Mouse (Mus musculus) inflammation-experienced regulatory T-cells, adult 6 months (primary cell): ENCODE measurements around the gene Dennd6b. TPM values are rescaled to one million over a fixed set of nuclear protein-coding genes. Genes with fewer than 3 reads are reported as not detected.

Source experiments
- ATAC-seq: one replicate; pipeline ENCODE4 v1.8.0; 2017
- polyA plus RNA-seq, 3 experiments: library from polyadenylated mRNA; unstranded; fragments of 100-300 nt; shearing (Covaris generic); gene quantifications; one replicate each; pipeline ENCODE4 v1.2.1; 2017

The Dennd6b gene
- polyA plus RNA-seq, 3 experiments from 2014 or later: 3.4 to 16.7 (median 13.6) TPM

DNA sequence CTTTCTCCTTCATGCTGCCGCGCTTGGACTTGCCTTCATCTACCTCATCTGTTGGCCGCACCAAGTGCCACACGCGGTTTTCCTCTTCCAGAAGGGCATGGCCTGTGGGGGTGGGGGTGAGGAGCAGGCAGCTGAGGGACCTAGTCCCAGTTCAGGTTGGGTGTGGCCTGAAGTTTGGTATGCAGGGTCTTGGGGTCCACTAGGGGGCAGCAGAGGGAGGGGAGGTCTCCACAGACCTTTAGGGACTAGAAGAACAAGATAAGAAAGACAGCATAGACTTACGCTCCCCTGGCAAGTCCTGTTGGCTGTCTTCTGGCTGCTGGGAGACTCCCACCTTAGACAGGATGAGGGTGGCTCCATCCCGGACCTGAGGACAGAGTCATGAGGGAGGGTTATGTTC lies 38.3 kb downstream of the Dennd6b start:
- ATAC-seq: peak; percentile 68

DNA sequence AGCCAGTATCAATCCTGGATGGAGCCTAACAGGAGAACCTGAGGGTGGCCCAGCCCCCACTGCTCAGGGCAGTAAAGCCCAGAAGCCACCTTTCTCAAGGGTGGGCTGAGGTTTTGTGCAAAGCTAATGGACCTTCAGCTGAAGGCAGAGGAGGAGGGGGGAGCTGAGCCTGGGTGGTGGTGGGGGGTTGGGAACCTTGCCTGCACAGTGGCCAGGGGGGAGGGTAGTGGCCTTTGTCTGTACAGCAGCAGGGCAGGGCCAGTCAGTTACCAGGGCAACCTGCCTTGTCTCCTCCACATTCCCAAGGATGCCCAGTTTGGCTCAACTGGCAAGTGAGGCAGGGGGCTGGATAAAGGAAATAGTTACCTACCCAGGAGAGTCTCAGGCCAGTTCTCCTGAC lies 44.0 kb downstream of the Dennd6b start:
- no peak for ATAC-seq

DNA sequence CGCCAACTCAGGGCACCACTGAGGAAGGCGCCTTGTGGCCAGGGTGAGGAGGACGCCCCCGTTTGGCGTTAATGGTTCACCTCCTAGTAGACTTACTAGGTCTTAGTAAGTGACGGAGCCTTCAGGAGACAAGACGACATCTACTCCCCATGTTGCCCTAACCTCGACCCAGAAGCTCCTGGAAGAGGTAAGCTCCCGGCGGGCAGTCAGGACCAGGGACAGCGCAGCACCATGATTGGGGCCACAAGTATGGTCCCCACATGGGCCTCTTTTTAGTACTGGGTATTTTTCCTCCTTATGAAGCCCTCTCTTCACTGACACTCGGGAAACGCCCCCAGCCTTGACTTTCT lies 46.3 kb downstream of the Dennd6b start:
- peak; percentile 20 for ATAC-seq

DNA sequence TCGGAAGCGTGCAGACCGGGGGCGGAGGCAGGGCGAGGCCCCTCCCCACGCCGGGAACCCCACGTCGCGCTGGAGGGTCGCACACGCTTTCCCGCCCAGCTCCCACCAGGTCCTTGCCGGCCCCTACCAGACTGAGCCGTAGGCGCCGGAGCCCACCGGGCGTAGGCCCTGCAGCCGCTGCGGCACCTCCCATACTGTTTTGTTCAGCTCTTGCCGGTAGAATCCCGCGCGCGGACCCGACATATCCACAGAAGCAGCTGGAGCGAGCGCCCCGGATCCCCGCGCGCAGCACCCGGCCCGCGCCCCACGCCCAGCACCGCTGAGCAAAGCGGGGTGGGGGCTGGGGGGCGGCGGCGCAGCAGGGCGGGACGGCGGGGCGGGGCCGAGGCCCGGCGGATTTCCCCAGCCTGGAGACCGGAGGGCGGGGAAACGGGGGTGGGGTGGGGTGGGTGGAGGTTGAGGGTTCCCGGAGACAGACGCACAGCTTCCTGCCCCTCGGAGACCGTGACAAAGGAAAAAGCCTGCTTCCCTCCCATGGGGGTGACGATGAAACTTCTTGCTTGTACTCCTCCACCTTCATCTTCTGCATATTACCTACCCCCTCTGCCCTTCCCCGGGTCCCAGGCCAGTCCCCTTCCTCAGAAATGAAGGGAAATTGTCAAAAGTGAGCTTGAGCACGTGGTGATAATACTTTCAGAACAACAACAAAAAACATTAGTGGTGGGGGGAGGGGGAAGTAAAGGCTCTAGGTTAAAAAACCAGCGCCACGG lies 46.8 kb downstream of the Dennd6b start, which contains the start of gene Mapk11:
TSS of gene Mapk11 (minus strand) at position 358 of the 770 bp plus-strand sequence.
- peak; percentile 63 for ATAC-seq

DNA sequence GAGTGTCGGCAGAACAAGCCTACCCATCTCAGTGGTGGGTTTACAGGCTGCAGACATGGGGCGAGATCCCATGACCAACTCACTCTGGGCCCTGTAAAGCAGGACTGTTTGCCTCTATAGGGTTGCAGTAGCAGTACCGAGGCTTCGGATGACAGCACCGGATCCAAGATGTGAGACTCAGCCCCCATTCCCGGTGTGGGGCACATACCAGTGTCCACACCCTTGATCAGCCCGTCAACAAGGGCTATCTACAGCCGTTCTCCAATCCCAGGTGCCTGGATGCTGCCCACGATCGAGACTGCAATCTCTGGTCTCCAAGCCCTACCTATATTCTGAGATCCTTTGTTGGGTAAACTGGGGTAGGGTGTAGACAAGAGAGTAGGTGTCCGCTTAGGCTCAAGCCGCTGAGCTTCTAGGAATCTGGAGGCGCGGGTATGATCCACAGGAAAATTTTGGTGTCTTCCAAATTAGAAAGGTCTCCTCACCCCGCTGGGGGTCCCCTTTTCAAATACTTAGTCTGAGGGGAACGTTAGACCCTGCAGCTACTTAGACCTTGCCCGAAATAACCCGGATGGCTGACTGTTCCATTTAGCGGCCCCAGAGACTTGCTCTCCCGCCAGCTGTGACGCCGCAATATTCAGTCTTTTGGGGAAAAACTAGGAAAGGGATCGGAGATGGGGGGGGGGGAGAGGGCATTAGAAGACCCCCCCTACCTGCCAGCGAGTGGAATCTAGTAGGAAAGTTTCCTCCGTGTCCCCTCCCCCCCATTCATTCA lies 47.6 kb downstream of the Dennd6b start:
- no peak for ATAC-seq

DNA sequence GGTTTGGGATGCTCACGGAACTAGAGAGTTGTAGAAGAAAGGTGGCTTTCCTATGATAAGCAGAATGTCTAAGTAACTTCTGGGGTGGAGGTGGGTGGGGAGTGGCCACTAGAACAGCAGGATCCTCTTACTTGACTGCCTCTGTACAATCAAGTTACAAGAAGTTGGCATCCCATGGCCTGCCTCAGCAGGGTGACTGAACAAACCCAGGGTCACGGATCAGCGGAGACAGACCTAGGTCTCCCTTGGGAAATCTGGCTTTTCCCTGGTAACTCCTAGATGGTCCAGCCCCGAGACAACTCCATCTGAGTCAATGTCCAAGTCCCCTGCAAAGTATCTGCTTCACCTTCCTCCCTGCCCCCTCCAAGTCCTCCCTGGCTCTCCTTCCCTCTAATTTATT lies 48.4 kb downstream of the Dennd6b start:
- ATAC-seq: no peak

DNA sequence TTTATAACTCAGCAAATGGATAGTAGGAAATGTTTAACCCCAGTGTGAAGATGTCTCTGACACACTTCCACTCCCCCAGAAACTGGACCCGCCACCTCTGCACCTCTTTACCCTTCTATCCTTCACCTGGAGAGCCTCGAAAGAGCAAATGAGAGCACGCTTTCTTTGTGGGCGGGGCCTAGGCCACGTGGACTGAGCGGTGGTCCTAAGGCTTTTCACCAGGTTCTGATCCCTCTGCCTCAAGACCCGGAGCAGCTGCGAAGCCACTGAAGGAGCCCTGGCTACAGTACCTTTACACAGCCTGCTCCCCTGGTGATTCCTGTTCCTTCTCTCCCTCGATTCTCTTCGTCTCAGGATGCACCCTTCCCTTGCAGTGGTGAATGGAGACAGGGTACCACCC lies 48.8 kb downstream of the Dennd6b start:
- ATAC-seq: no peak

DNA sequence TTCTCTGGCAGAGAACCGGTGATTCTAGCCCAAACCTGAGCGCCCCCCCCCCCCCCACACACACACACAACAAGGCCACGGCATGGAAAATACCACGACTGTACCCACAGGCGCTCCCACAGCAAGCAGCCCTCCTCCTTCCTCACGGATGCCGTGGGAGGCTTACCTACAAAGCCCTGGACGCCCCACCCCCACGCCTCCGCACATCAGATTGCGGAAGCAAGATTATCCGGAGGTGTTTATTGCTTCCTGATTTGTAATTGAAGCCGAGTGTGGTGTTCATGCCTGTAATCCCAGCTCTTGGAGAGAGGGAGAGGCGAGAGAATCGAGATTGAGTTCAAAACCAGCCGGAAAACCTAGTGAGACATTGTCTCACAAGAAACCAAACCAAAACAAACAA lies 49.3 kb downstream of the Dennd6b start:
- ATAC-seq: peak; percentile 66

DNA sequence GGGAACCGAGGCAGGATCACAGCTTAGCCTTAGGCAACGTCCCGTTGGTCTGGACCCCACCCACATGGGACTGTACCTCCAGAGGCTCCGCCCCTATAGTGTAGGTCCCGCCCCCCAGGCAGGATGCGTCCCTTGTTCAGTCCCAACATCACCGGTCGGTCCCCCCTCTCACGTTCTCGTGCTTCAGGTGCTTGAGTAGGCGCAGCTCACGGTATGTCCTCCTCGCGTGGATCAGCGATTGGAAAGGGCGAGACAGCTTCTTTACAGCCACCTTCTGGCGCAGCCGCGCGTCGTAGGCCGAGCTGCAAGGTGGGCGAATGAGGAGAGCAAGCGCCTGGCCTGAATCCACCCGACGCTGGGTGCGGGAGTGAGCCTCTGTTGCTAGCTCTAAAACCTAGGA lies 49.8 kb downstream of the Dennd6b start:
- ATAC-seq: peak; percentile 32

DNA sequence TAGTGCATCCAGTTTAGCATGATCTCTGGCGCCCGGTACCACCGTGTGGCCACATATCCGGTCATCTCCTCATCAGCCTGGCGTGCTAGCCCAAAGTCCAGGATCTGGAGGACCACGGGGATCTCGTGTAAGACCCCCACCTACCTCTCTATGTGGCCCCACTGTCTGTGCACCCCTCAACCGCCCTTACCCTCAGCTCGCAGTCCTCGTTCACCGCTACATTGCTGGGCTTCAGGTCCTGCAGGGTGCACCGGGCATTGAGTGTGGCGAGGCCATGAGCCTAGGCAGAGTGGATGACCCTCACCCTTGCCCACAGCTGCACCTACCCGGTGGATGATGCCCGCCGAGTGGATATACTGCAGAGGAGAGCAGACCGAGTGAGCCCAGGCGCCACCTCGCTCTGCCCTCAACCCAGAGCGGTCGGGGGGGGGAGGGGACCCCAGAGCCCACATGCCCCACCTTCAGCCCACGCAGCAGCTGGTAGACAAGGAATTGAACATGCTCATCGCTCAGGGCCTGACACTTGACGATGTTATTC lies 50.4 kb downstream of the Dennd6b start:
- no peak for ATAC-seq

DNA sequence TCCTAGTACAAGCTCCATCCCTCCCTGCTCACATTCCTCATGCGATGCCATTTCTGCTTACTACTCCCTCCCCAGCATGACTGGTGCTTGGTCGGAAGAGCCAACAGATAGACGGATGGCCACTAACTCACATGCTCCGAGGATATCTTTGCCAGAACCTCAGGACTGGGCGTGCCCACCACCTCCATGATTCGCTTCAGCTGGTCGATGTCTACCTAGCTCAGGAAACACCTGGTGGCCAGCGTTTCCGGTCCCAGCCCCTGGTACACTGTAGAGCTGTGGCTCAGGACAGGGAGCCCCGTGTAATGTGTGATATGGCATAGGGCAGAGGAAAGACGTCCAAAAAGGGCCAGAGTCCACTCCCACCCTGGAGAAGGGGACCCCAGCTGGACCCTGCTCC lies 51.3 kb downstream of the Dennd6b start:
- no peak for ATAC-seq

DNA sequence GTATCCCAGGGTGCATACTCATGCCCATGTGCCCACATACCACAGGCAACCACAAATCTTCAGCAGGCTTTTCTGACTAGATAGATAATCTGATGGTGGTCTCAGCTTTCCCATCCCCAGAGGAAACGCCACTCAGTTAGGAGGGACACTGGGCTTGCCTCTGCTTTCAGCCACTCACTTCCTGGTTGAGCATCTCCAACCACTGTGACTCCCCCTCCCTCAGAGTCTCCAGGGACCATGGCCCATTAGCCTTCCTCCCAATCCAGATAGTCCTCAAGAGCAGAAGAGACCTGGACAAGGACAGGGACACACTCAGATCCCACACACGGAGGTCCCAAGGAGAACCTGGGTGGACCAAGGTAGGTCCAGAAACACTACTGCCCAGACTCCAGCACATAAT lies 53.2 kb downstream of the Dennd6b start:
- ATAC-seq: no peak

DNA sequence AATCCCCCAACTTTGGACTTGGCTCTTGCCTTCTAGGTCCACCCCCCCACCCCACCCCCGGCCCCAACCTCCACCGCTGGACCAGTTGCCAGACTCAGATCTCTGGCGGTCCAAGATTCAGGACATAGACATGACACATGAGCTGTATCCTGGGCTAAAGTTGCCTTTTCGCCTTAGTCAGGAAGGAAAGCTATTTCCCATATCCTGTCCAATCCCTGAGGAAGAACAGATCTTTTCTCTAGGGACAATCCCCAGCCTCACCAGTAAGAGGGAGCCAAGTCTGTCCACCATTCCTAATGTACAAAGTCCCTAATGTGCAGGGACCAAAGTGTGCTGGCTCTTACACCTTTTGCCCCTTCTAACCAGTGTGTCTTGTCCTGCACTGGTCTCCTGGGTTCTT lies 54.4 kb downstream of the Dennd6b start:
- no peak for ATAC-seq

DNA sequence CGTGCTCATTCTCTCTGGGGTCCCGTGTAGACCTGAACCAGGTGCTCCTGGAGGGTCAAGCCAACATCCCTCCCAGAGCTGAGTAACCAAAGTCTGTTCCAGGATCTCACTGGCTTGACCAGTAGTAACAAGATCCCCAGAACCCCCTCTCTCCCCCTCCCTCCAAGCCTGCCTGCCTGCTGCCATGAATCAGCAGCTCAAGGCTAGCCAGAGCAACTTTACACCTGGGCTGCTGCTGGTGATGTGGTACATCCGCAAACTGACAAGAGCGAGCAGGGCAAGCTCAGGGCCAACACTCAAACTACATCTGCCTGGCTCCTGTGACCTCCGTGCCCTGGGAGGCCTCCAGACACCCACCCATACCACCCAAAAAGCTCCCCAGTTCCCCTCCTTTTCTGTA lies 54.9 kb downstream of the Dennd6b start:
- no peak for ATAC-seq

DNA sequence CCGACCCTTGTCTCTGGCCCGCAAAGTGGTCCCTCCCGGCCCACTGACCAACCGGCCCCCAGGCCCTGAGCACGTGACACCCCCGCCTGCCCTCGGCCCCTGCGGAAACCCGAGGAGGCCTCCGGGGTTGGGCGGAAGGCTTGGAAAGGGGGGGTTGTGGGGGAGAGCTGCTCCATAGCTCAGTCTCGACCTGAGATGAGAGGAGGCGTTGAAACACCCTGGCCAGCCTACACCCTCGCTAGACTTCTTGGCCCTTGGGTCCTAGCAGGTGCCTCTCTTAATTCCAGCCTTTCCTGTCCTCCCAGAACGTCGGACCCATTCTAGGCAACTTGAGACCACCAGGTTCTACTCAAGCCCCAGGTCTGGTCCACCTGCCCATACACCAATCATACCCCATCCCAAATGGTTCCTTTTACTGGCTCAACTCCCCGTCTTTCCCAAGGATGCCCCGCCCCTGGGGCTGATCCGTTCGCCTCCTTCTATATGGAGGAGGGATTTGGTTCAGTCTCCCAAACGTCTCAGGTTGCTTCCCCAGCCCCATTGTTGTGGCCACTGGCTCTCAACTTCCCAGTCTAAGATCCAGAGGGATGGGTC lies 55.5 kb downstream of the Dennd6b start, which contains the start of gene Mapk12:
TSS of gene Mapk12 (minus strand) at position 45 of the 594 bp plus-strand sequence.
- ATAC-seq: peak; percentile 32

DNA sequence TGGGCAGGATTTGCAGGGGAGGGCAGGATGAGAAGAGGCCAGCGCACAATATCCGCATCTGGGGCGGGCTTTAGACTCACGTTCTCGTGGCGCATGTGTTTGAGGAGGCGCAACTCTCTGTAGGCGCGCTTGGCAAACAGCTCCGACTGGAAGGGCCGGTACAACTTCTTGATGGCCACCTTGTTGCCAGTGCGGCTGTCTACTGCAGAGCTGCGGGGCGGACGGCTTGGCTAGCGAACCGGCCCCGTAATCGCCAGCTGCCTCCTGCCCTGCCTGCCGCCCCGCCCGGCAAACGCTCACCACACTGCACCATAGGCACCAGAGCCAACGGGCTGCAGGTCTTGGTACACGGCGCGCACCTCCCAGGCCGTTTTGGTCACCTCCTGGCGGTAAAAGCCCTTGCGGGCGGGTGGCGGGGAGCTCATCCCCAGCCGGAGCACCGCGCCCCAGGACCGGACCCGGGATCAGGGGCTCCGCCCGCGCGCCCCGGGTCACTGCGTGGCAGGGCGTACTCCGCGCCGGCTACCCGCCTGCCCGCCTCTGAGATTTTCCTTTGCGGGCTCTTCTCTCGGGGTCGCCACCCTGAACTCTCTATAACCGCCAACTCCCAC lies 56.1 kb downstream of the Dennd6b start:
- ATAC-seq: peak; percentile 59

DNA sequence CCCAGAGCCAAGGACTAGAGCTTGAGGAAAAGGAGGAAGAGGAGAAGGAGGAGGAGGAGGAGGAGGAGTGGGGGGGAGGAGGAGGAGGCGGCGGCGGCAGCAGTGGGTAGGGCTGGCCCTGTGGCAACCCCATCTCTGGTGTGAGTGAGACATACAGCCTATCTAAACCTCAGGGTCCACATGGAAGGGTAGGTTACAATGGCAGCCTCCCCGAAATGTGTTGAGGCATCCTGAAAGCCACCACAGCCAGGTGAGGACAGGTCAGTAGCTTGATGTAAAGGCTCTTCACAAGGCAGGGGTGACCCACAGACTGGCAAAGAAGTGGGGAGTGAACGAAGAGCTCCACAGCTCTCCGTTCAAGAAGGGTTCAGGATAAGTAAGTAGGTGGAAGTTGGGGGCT lies 57.8 kb downstream of the Dennd6b start:
- ATAC-seq: no peak

DNA sequence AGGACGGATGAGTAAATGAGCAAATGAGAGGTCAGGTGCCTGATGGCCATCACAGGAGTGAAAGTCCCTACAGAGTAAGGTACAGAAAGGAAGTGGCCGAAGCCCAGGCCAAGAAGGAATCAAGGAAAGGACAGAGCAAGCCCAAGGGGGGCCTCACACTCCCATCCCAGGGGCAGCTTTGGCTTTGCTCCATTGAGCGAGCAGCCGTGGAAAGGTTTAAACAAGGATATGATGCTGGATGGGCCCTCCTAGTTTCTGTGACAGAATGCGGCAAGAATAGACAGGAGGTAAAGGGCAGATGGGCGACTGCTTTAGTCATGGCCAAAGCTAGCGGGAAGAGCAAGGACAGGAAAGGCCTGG lies 58.3 kb downstream of the Dennd6b start:
- ATAC-seq: no peak

DNA sequence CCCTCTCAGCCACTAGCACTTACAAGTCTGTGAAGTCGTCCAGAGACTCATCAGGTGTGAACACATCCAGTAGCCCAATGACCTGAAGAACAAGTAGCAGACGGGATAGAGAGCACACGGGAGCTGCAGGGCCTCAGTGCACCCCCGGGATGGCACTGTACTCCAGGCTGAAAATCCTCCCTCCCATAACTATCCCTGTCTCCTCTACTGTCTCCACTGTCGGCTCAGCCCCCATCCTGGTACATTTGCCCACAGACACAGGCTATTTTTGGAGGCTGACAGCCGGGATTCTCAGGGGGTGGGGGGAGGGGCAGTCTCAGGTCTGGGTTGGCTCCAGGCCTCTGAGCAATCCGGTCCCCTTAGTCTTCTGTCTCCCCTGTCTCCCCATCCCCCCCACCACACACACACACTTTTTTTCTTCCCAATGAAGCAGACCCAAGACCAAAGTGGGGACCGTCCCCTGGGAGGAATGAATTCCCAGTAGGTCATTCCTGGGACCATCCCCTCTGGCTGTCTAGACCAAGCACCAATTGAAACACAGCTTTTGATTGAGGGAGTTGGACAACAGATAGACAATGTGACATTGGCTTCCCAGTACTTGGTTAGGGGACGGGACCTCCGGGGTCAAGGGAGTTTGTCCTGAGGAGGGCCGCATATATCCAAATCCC lies 58.8 kb downstream of the Dennd6b start:
- ATAC-seq: no peak

DNA sequence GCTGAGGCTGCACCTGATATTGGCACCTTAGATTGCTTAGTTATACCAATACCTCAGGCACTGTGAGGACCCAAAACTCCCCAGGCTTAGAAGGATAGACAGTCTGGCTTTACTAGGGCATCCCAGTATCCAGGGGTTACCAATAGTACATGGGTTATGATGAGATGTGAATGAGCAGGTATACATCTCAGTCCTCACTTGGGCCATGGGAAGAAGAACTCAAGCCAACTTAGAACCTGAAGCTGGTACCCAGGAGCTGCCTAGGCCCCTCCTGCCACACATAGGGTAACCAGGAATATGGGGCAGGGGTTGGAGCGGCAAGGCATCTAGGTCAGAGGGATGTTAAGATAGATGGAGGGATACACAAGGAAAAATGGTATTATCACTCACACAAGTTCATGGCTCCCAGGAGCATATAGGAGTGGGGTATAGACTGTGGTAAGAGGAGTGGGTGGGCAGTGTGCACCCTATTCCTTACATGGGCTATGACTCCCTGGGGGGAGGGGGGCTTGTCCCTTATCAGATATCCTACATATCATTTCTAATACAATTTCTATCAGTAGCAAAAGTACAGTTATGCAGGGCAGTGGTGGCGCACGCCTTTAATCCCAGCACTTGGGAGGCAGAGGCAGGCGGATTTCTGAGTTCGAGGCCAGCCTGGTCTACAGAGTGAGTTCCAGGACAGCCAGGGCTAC lies 59.7 kb downstream of the Dennd6b start:
- no peak for ATAC-seq
